Mouse (Mus musculus): Measurements from ENCODE around the gene Phactr2. TPM values are rescaled to one million over a fixed set of nuclear protein-coding genes. Genes with fewer than 3 reads are reported as not detected.

Gene Phactr2
- polyA plus RNA-seq, 1 experiment from 2014 or later, result 58.1 TPM

GRCm38 (mm10) chr10:13326149-13326873 is 147.9 kb downstream of the Phactr2 start:
- H3K27me3 ChIP-seq (replicated peaks), result no peaks in the 10 kb centered on the region
- peaks cover 32% of the 10 kb centered on the region for H3K4me1 ChIP-seq (replicated peaks)
- ATAC-seq (ENCODE audit: insufficient number of reproducible peaks, low FRiP score), result no peak
- no peaks in the 10 kb centered on the region for H3K9me3 ChIP-seq (replicated peaks)
- no peak overlapping the region for H3K9ac ChIP-seq
- no peak overlapping the region for H3K4me2 ChIP-seq
- H3K27ac ChIP-seq (ENCODE audit: poor library complexity, severe bottlenecking), result peak overlapping the region; percentile 33; the same call in 1 of the 2 replicates
- no peaks in the 10 kb centered on the region for H3K36me3 ChIP-seq
- WGBS, result 61% methylated on average over 14 of the region's 14 CpGs
- no peak overlapping the region for H3K4me3 ChIP-seq

GRCm38 (mm10) chr10:13323806-13324411 is 150.3 kb downstream of the Phactr2 start:
- no peaks in the 10 kb centered on the region for H3K36me3 ChIP-seq
- peak overlapping the region; percentile 69 for H3K4me3 ChIP-seq
- peaks cover 42% of the 10 kb centered on the region for H3K4me1 ChIP-seq (replicated peaks)
- peak overlapping the region; percentile 94 for H3K27ac ChIP-seq (ENCODE audit: poor library complexity, severe bottlenecking)
- H3K4me2 ChIP-seq, result peak overlapping the region; percentile 78
- no peaks in the 10 kb centered on the region for H3K9me3 ChIP-seq (replicated peaks)
- ATAC-seq (ENCODE audit: insufficient number of reproducible peaks, low FRiP score), result peak; percentile 87
- H3K9ac ChIP-seq, result peak overlapping the region; percentile 94
- 1% methylated on average over 62 of the region's 62 CpGs for WGBS
- no peaks in the 10 kb centered on the region for H3K27me3 ChIP-seq (replicated peaks)

GRCm38 (mm10) chr10:13323139-13323805 is 150.9 kb downstream of the Phactr2 start:
- peak overlapping the region; percentile 78 for H3K4me2 ChIP-seq
- peak overlapping the region; percentile 94 for H3K27ac ChIP-seq (ENCODE audit: poor library complexity, severe bottlenecking)
- peak overlapping the region; percentile 69 for H3K4me3 ChIP-seq
- 9% methylated on average over 12 of the region's 12 CpGs for WGBS
- peak; percentile 33; the same call in 1 of the 2 replicates for ATAC-seq (ENCODE audit: insufficient number of reproducible peaks, low FRiP score)
- peaks cover 37% of the 10 kb centered on the region for H3K4me1 ChIP-seq (replicated peaks)
- peak overlapping the region; percentile 94 for H3K9ac ChIP-seq
- no peaks in the 10 kb centered on the region for H3K36me3 ChIP-seq
- no peaks in the 10 kb centered on the region for H3K27me3 ChIP-seq (replicated peaks)
- no peaks in the 10 kb centered on the region for H3K9me3 ChIP-seq (replicated peaks)

- Histone ChIP-seq H3K4me1 (replicated peaks) (peaks cover 60% of the 10 kb centered on the region), H3K4me2 (no peak overlapping the region), H3K4me3 (no peak overlapping the region), H3K9me3 (replicated peaks) (no peaks in the 10 kb centered on the region), H3K9ac (no peak overlapping the region), H3K27me3 (replicated peaks) (no peaks in the 10 kb centered on the region), H3K27ac (ENCODE audit: poor library complexity, severe bottlenecking) (0 out of 2 replicates have a peak overlapping the region, but pooled peaks have one; percentile 44), H3K36me3 (no peaks in the 10 kb centered on the region)
- WGBS, result 67% methylated on average over 5 of the region's 5 CpGs
- ATAC-seq (ENCODE audit: insufficient number of reproducible peaks, low FRiP score), result no peak
Measured at GRCm38 (mm10) chr10:13314999-13315398, 159.2 kb downstream of the Phactr2 start.

DNA sequence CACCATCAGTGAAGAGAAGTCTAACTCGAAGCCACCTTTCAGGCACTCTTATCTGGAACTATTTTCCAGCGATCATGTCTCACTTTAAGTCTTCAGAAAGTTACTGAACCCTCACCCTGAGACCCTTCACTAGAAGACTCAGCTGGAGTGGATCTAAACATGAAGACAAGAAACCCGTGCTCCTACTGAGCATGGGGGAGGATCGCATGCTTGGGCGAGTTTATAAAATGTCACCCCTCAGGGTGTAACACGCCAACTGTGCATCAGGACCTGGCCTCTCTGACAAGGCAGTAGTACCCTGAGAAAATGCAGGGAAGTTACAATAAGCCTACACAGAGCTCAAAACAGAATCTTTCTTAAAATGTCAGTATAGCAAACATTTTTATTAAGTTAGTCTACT is 161.6 kb downstream of the Phactr2 start:
- ATAC-seq (ENCODE audit: insufficient number of reproducible peaks, low FRiP score), result no peak
- Histone ChIP-seq H3K27me3 (replicated peaks) (no peaks in the 10 kb centered on the region), H3K4me3 (no peak overlapping the region), H3K4me1 (replicated peaks) (peaks cover 69% of the 10 kb centered on the region), H3K36me3 (peaks cover 8% of the 10 kb centered on the region; the same call in 1 of the 2 replicates), H3K4me2 (no peak overlapping the region), H3K9me3 (replicated peaks) (no peaks in the 10 kb centered on the region), H3K27ac (ENCODE audit: poor library complexity, severe bottlenecking) (no peak overlapping the region; the same call in 1 of the 2 replicates), H3K9ac (no peak overlapping the region)
- 59% methylated on average over 6 of the region's 6 CpGs for WGBS

DNA sequence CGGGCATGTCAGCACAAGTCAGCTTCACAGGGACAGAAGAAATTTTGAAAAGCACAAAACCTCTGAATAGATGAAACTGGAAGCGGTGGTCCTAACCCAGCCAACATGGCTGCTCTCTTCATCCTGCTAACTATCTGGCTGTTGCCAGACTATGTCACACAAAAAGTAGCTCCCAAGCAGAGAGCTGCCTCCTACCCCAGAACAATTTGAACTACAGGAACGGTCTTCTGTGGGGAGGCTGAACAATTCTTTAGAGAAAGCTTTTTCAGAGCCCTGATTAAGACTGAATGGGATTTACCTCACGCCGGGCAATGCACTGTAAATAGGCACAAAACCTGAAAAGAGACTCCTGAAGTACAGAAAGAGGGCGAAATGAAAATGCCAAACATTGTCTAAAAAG is 162.6 kb downstream of the Phactr2 start:
- Histone ChIP-seq H3K27me3 (replicated peaks) (no peaks in the 10 kb centered on the region), H3K36me3 (peaks cover 11% of the 10 kb centered on the region; the same call in 1 of the 2 replicates), H3K4me2 (no peak overlapping the region), H3K4me3 (no peak overlapping the region), H3K27ac (ENCODE audit: poor library complexity, severe bottlenecking) (peak overlapping the region; percentile 59), H3K4me1 (replicated peaks) (peaks cover 69% of the 10 kb centered on the region), H3K9ac (peak overlapping the region; percentile 31; the same call in 1 of the 2 replicates), H3K9me3 (replicated peaks) (no peaks in the 10 kb centered on the region)
- WGBS, result 81% methylated on average over 6 of the region's 6 CpGs
- no peak for ATAC-seq (ENCODE audit: insufficient number of reproducible peaks, low FRiP score)

GRCm38 (mm10) chr10:13310075-13310474 is 164.1 kb downstream of the Phactr2 start:
- H3K4me1 ChIP-seq (replicated peaks), result peaks cover 57% of the 10 kb centered on the region
- no peaks in the 10 kb centered on the region for H3K27me3 ChIP-seq (replicated peaks)
- H3K9me3 ChIP-seq (replicated peaks), result no peaks in the 10 kb centered on the region
- 40% methylated on average over 3 of the region's 3 CpGs for whole genome bisulfite sequencing
- no peak for ATAC-seq (ENCODE audit: insufficient number of reproducible peaks, low FRiP score)
- peaks cover 13% of the 10 kb centered on the region; the same call in 1 of the 2 replicates for H3K36me3 ChIP-seq
- no peak overlapping the region for H3K9ac ChIP-seq
- H3K4me2 ChIP-seq, result no peak overlapping the region
- H3K4me3 ChIP-seq, result no peak overlapping the region
- peak overlapping the region; percentile 62 for H3K27ac ChIP-seq (ENCODE audit: poor library complexity, severe bottlenecking)

GRCm38 (mm10) chr10:13304641-13305241 is 169.5 kb downstream of the Phactr2 start:
- Histone ChIP-seq H3K4me3 (no peak overlapping the region), H3K27me3 (replicated peaks) (no peaks in the 10 kb centered on the region), H3K36me3 (peaks cover 16% of the 10 kb centered on the region), H3K4me2 (no peak overlapping the region), H3K9ac (no peak overlapping the region), H3K4me1 (replicated peaks) (peaks cover 33% of the 10 kb centered on the region), H3K9me3 (replicated peaks) (no peaks in the 10 kb centered on the region), H3K27ac (ENCODE audit: poor library complexity, severe bottlenecking) (no peak overlapping the region)
- 82% methylated on average over 10 of the region's 10 CpGs for WGBS
- ATAC-seq (ENCODE audit: insufficient number of reproducible peaks, low FRiP score), result no peak

GRCm38 (mm10) chr10:13303271-13304265 is 170.6 kb downstream of the Phactr2 start:
- 75% methylated on average over 13 of the region's 13 CpGs for WGBS
- Histone ChIP-seq H3K4me3 (no peak overlapping the region), H3K27ac (ENCODE audit: poor library complexity, severe bottlenecking) (no peak overlapping the region)

GRCm38 (mm10) chr10:13300601-13301000 is 173.6 kb downstream of the Phactr2 start:
- no peak for ATAC-seq (ENCODE audit: insufficient number of reproducible peaks, low FRiP score)
- Histone ChIP-seq H3K4me1 (replicated peaks) (peaks cover 27% of the 10 kb centered on the region), H3K4me3 (no peak overlapping the region), H3K9ac (no peak overlapping the region), H3K27me3 (replicated peaks) (no peaks in the 10 kb centered on the region), H3K9me3 (replicated peaks) (no peaks in the 10 kb centered on the region), H3K27ac (ENCODE audit: poor library complexity, severe bottlenecking) (no peak overlapping the region), H3K4me2 (no peak overlapping the region), H3K36me3 (peaks cover 3% of the 10 kb centered on the region; the same call in 1 of the 2 replicates)
- WGBS, result 76% methylated on average over 6 of the region's 6 CpGs

More at GRCm38 (mm10) chr10:13303271-13304265, 170.6 kb downstream of the Phactr2 start:
- no peak overlapping the region for H3K4me2 ChIP-seq
- peaks cover 16% of the 10 kb centered on the region for H3K36me3 ChIP-seq
- H3K9me3 ChIP-seq (replicated peaks), result no peaks in the 10 kb centered on the region
- H3K4me1 ChIP-seq (replicated peaks), result peaks cover 26% of the 10 kb centered on the region
- ATAC-seq (ENCODE audit: insufficient number of reproducible peaks, low FRiP score), result no peak
- H3K27me3 ChIP-seq (replicated peaks), result no peaks in the 10 kb centered on the region
- H3K9ac ChIP-seq, result no peak overlapping the region
